Mouse (Mus musculus) spleen, adult 2 months (tissue): Measurements from ENCODE around the gene Gosr2. TPM values are rescaled to one million over a fixed set of nuclear protein-coding genes. Genes with fewer than 3 reads are reported as not detected.

Experiments used
- DNase-seq, 2 experiments: peaks; one replicate each; pipeline versions ENCODE4 v3.0.0 to v3.0.0-alpha.2; 2012 to 2021; ENCODE audit warnings: low spot score in 2 of 2, low read depth in 1 of 2
- H3K27ac ChIP-seq: fragments of 200-500 bp; 2 replicates; pipeline ENCODE4 v1.5.1; 2012; ENCODE audit warnings: low read length, inconsistent platforms; ENCODE audit not compliant: insufficient read depth
- H3K27me3 ChIP-seq: fragments of 200-500 bp; 2 replicates; pipeline ENCODE4 v1.6.1; 2012; ENCODE audit warnings: mild to moderate bottlenecking, moderate library complexity, low read length, inconsistent platforms; ENCODE audit not compliant: control insufficient read depth, insufficient read depth
- H3K36me3 ChIP-seq: fragments of 200-500 bp; 2 replicates; pipeline ENCODE4 v1.6.1; 2012; ENCODE audit warnings: mild to moderate bottlenecking, low read length, inconsistent platforms; ENCODE audit not compliant: control insufficient read depth, insufficient read depth
- H3K4me1 ChIP-seq: fragments of 200-500 bp; 2 replicates; pipeline ENCODE4 v1.6.1; 2011; ENCODE audit warnings: inconsistent platforms; ENCODE audit not compliant: control insufficient read depth, insufficient read depth, insufficient read length
- H3K4me3 ChIP-seq: fragments of 200-500 bp; 2 replicates; pipeline ENCODE4 v1.5.1; 2011; ENCODE audit warnings: mild to moderate bottlenecking, inconsistent platforms; ENCODE audit not compliant: insufficient read depth, insufficient read length; ENCODE audit errors: extremely low read depth
- CTCF ChIP-seq: fragments of 200-500 bp; IDR thresholded peaks from 2 replicates; pipeline ENCODE4 v1.5.1; 2011; ENCODE audit warnings: mild to moderate bottlenecking, inconsistent platforms; ENCODE audit not compliant: insufficient read depth, insufficient read length, insufficient replicate concordance; ENCODE audit errors: extremely low read depth
- POLR2A ChIP-seq: fragments of 200-500 bp; IDR thresholded peaks from 2 replicates; pipeline ENCODE4 v1.6.1; 2011; ENCODE audit warnings: low read depth, low read length, inconsistent platforms
- WGBS: fragments of 180-500 bp; shearing (Covaris S2); methylation state at CpG from one replicate; pipeline ENCODE4 v1.1.7; 2018; 5-methylcytosine and 5-hydroxymethylcytosine counted together
- polyA plus RNA-seq: library from polyadenylated mRNA; depleted of rRNA; stranded (reverse); fragments of >200 nt; gene quantifications from 2 replicates; pipeline ENCODE4 v1.2.3, GENCODE M21; 2012; rRNA removed

Gosr2 gene
- 57.4 and 58.5 TPM in 2 replicates for polyA plus RNA-seq

- Histone ChIP-seq H3K27ac (peak within 1 kb of the TSS; percentile 99), H3K4me1 (peaks cover 4% of the 10 kb centered on the region; the same call in 1 of the 2 replicates), H3K27me3 (no peaks in the 10 kb centered on the region), H3K4me3 (peak within 1 kb of the TSS; percentile 87), H3K36me3 (no peaks in the 10 kb centered on the region)
- TF ChIP-seq POLR2A, result peak; percentile 61
- no peak for TF ChIP-seq CTCF
- DNase-seq, result peak; percentile 85 to 88
- WGBS, result under 1% methylated on average over 57 of the region's 57 CpGs
Measured at GRCm38 (mm10) chr11:103697565-103698176, at the start of gene Gosr2. Gosr2 (minus strand) TSS chr11:103697898.

- Histone ChIP-seq H3K27ac (no peak overlapping the region), H3K4me3 (no peak overlapping the region), H3K27me3 (no peaks in the 10 kb centered on the region), H3K36me3 (no peaks in the 10 kb centered on the region), H3K4me1 (no peaks in the 10 kb centered on the region)
- DNase-seq, result no peak
- 88% methylated on average over 19 of the region's 19 CpGs for WGBS
- TF ChIP-seq POLR2A, result no peak
- no peak for TF ChIP-seq CTCF
Measured at GRCm38 (mm10) chr11:103735046-103735781, 37.5 kb upstream of the Gosr2 start.

GRCm38 (mm10) chr11:103734411-103735045 lies 36.8 kb upstream of the Gosr2 start:
- H3K4me1 ChIP-seq, result no peaks in the 10 kb centered on the region
- H3K4me3 ChIP-seq, result no peak overlapping the region
- no peaks in the 10 kb centered on the region for H3K36me3 ChIP-seq
- DNase-seq, result no peak
- WGBS, result 83% methylated on average over 5 of the region's 5 CpGs
- H3K27me3 ChIP-seq, result no peaks in the 10 kb centered on the region
- H3K27ac ChIP-seq, result no peak overlapping the region
- TF ChIP-seq CTCF (no peak), POLR2A (no peak)

- no peaks in the 10 kb centered on the region for H3K27me3 ChIP-seq
- no peak for DNase-seq
- 92% methylated on average over 2 of the region's 2 CpGs for WGBS
- no peak overlapping the region for H3K4me3 ChIP-seq
- H3K27ac ChIP-seq, result no peak overlapping the region
- H3K36me3 ChIP-seq, result no peaks in the 10 kb centered on the region
- TF ChIP-seq POLR2A (no peak), CTCF (no peak)
- no peaks in the 10 kb centered on the region for H3K4me1 ChIP-seq
Measured at GRCm38 (mm10) chr11:103733961-103734360, 36.3 kb upstream of the Gosr2 start.

GRCm38 (mm10) chr11:103733069-103733468 lies 35.4 kb upstream of the Gosr2 start:
- no peaks in the 10 kb centered on the region for H3K27me3 ChIP-seq
- no peak for DNase-seq
- 78% methylated on average over 4 of the region's 4 CpGs for WGBS
- no peak overlapping the region for H3K4me3 ChIP-seq
- TF ChIP-seq CTCF (no peak), POLR2A (no peak)
- no peak overlapping the region for H3K27ac ChIP-seq
- H3K4me1 ChIP-seq, result no peaks in the 10 kb centered on the region
- no peaks in the 10 kb centered on the region for H3K36me3 ChIP-seq

- no peaks in the 10 kb centered on the region for H3K27me3 ChIP-seq
- DNase-seq, result no peak
Measured at GRCm38 (mm10) chr11:103732306-103732705, 34.6 kb upstream of the Gosr2 start.

More at GRCm38 (mm10) chr11:103732306-103732705, 34.6 kb upstream of the Gosr2 start:
- Histone ChIP-seq H3K36me3 (no peaks in the 10 kb centered on the region), H3K4me3 (no peak overlapping the region), H3K27ac (no peak overlapping the region), H3K4me1 (no peaks in the 10 kb centered on the region)
- WGBS, result 90% methylated on average over 7 of the region's 7 CpGs
- TF ChIP-seq POLR2A (no peak), CTCF (no peak)
